Mouse (Mus musculus) testis, adult 2 months (tissue): ENCODE measurements around the gene Homer2. TPM values are rescaled to one million over a fixed set of nuclear protein-coding genes. Genes with fewer than 3 reads are reported as not detected.

ENCODE experiments used
- H3K27ac ChIP-seq: fragments of 200-500 bp; 2 replicates; pipeline ENCODE4 v1.5.1; 2012; ENCODE audit warnings: low read depth, low read length; ENCODE audit not compliant: control insufficient read depth, insufficient read depth
- H3K27me3 ChIP-seq: fragments of 200-500 bp; 2 replicates; pipeline ENCODE4 v1.6.1; 2012; ENCODE audit warnings: mild to moderate bottlenecking, low read length, moderate library complexity; ENCODE audit not compliant: control insufficient read depth, insufficient read depth
- H3K36me3 ChIP-seq: fragments of 200-500 bp; 2 replicates; pipeline ENCODE4 v1.6.1; 2012; ENCODE audit warnings: mild to moderate bottlenecking, low read length; ENCODE audit not compliant: control insufficient read depth, insufficient read depth
- H3K4me1 ChIP-seq: fragments of 200-500 bp; 2 replicates; pipeline ENCODE4 v1.6.1; 2012; ENCODE audit warnings: low read length; ENCODE audit not compliant: control insufficient read depth, insufficient read depth
- H3K4me3 ChIP-seq: fragments of 200-500 bp; 2 replicates; pipeline ENCODE4 v1.5.1; 2012; ENCODE audit warnings: low read depth, mild to moderate bottlenecking, low read length, moderate library complexity, mixed read lengths; ENCODE audit not compliant: control insufficient read depth
- CTCF ChIP-seq: fragments of 200-500 bp; IDR thresholded peaks from 2 replicates; pipeline ENCODE4 v1.5.1; 2012; ENCODE audit warnings: low read depth, mild to moderate bottlenecking, inconsistent platforms, low read length, moderate library complexity; ENCODE audit not compliant: control insufficient read depth, insufficient read depth, insufficient replicate concordance
- POLR2A ChIP-seq: fragments of 200-500 bp; IDR thresholded peaks from 2 replicates; pipeline ENCODE4 v1.6.1; 2012; ENCODE audit warnings: low read depth, mild to moderate bottlenecking, inconsistent platforms, low read length, moderate library complexity; ENCODE audit not compliant: control insufficient read depth
- polyA plus RNA-seq: library from polyadenylated mRNA; depleted of rRNA; stranded (reverse); fragments of >200 nt; gene quantifications from 2 replicates; pipeline ENCODE4 v1.2.3, GENCODE M21; 2012

Gene Homer2
- polyA plus RNA-seq, 1 experiment = 1.1 TPM

DNA sequence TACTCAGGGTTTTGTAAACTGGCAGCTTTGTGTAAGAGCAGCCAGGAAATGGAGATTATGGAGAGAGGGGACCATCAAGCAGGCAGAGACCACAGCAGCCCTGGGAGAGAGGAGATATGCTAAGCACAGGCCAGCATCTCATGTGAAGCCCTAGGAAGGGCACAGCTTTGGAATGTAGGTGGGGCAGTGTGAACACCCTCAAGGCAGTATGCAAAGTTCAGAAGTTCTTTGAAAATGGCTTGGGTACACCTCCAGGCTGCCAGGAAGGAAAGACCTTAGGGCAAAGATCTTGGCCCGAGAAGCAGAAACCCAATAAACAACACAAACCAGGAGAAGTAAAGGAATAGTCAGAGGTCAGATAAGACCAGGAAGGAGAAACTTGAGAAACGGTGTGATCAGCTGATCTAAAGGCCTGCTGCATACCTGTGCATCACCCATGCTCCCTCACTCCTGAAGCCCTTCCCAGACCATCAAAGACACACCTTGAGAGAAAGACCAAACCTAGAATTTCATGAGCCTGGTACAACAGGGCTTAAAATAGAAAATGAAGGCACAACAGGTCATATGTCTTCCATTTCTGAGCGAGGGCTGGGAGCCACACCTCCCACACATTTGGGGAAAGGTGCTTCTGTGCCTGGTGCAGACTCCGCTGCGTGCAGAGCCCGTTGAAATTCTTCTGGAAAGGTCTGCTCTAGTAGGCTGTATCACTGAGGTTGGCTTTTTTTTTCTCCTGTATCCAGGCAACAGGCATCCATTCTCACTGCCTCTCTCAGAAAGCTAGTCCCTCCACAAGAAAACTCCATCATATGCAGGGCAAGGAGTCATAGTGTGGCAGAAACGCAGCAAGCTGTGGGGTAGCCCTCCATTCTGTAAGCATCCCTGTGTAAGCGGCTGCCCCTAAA is 107.7 kb downstream of the Homer2 start:
- no peaks in the 10 kb centered on the region for H3K4me1 ChIP-seq
- no peaks in the 10 kb centered on the region for H3K27me3 ChIP-seq
- no peak overlapping the region for H3K4me3 ChIP-seq
- peaks cover 4% of the 10 kb centered on the region for H3K36me3 ChIP-seq
- TF ChIP-seq CTCF (no peak), POLR2A (no peak)
- no peak overlapping the region for H3K27ac ChIP-seq

- no peak overlapping the region for H3K27ac ChIP-seq
- H3K4me3 ChIP-seq = no peak overlapping the region
- TF ChIP-seq POLR2A (no peak), CTCF (no peak)
- no peaks in the 10 kb centered on the region for H3K27me3 ChIP-seq
- no peaks in the 10 kb centered on the region for H3K4me1 ChIP-seq
- H3K36me3 ChIP-seq = peaks cover 7% of the 10 kb centered on the region
Measured at GRCm38 (mm10) chr7:81597660-81598059, 109.7 kb downstream of the Homer2 start.

DNA sequence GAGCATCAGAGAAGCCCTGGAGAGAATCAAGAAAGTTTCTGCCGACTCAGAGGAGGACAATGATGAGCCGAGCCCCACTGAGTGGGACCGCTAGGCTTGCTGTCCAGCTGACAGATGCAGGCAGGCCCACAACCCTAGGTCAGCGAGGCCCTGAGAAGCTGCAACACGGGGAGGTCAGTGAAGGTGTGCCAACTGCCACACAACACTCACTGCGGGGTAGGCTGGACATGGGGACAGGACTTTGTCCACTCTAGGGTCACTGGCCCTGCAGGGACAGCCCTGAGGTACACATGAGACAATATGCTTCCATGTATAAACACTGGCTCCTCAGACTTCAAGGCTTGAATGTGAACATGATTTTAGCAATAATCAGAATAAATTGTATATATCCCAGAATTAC is 111.2 kb downstream of the Homer2 start:
- no peak overlapping the region for H3K4me3 ChIP-seq
- no peak for TF ChIP-seq POLR2A
- TF ChIP-seq CTCF = no peak
- no peak overlapping the region for H3K27ac ChIP-seq
- peaks cover 7% of the 10 kb centered on the region for H3K36me3 ChIP-seq
- H3K4me1 ChIP-seq = no peaks in the 10 kb centered on the region
- H3K27me3 ChIP-seq = no peaks in the 10 kb centered on the region

DNA sequence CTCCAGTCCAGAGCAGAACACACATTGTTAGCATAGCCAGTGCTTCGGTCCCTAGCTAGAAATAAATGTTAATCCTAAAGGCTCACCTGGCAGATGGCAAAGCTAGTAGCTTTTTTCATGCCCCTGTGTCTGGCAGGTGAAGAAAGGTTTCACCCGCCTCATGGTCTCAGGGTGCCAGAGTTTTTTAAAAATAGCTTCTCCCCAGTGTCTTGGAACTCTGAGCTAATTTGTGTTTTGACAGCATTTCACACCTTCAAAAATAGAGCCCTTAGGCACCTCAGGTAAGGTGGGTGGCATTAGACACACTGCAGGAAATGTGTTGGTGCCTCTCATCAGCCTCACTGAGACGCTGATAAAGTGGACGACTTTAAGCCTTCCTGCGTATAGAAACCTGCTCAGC is 112.3 kb downstream of the Homer2 start:
- H3K4me1 ChIP-seq = no peaks in the 10 kb centered on the region
- no peaks in the 10 kb centered on the region for H3K27me3 ChIP-seq
- TF ChIP-seq CTCF (no peak), POLR2A (no peak)
- no peak overlapping the region for H3K27ac ChIP-seq
- H3K4me3 ChIP-seq = no peak overlapping the region
- peaks cover 7% of the 10 kb centered on the region for H3K36me3 ChIP-seq

GRCm38 (mm10) chr7:81593387-81593786 is 113.9 kb downstream of the Homer2 start:
- Histone ChIP-seq H3K4me1 (no peaks in the 10 kb centered on the region), H3K27me3 (no peaks in the 10 kb centered on the region), H3K27ac (no peak overlapping the region), H3K4me3 (no peak overlapping the region), H3K36me3 (peaks cover 7% of the 10 kb centered on the region)
- TF ChIP-seq CTCF (no peak), POLR2A (no peak)

DNA sequence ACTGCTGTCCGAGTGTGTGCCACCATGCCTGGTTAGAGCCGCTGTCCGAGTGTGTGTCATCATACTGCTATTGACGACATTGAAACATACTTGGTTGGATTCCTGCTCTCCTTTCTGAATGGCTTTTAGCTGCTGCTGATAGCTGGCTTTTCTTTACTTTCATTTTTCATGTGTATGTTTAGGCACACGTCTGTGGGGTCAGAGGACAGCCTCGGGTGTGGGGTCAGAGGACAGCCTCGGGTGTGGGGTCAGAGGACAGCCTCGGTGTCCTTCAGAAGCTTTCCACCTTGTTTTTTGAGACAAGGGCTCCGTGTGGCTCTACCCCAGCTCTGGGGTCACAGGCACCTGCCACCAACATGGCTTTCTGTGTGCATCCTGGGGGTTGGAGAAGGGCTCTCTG is 114.6 kb downstream of the Homer2 start:
- Histone ChIP-seq H3K4me3 (no peak overlapping the region), H3K27ac (no peak overlapping the region), H3K36me3 (peaks cover 7% of the 10 kb centered on the region), H3K4me1 (no peaks in the 10 kb centered on the region), H3K27me3 (no peaks in the 10 kb centered on the region)
- TF ChIP-seq POLR2A (no peak), CTCF (no peak)

- H3K27ac ChIP-seq = no peak overlapping the region
- H3K27me3 ChIP-seq = no peaks in the 10 kb centered on the region
- TF ChIP-seq POLR2A (no peak), CTCF (no peak)
- no peak overlapping the region for H3K4me3 ChIP-seq
- no peaks in the 10 kb centered on the region; the same call in 1 of the 2 replicates for H3K36me3 ChIP-seq
- H3K4me1 ChIP-seq = no peaks in the 10 kb centered on the region
Measured at GRCm38 (mm10) chr7:81587238-81587637, 120.1 kb downstream of the Homer2 start.

DNA sequence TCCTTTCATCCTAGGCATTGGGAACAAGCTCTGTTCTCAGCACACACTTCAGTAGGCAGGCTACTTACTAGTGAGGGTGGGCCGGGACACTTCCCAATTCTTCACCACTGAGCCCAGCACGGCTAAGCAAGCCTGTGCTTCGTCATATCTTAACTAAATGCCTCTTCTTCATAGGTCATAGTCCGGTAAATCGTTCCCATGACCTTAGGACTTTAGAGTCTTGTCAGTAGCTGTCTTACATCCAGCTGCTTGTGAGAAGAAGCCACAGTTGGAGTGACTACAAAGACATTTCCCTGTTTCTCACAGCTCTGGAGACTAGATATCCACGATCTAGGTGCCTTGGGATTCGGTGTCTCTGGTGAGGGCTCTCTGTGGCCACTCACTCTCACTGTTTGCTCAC is 122.0 kb downstream of the Homer2 start:
- no peaks in the 10 kb centered on the region for H3K27me3 ChIP-seq
- no peak for TF ChIP-seq POLR2A
- TF ChIP-seq CTCF = no peak
- H3K4me3 ChIP-seq = no peak overlapping the region
- no peaks in the 10 kb centered on the region for H3K4me1 ChIP-seq
- no peak overlapping the region for H3K27ac ChIP-seq
- H3K36me3 ChIP-seq = no peaks in the 10 kb centered on the region; the same call in 1 of the 2 replicates
